Mouse (Mus musculus) embryonic facial prominence, embryonic 12.5 days (tissue): ENCODE data around the gene Pigx. TPM values are rescaled to one million over a fixed set of nuclear protein-coding genes. Genes with fewer than 3 reads are reported as not detected.
A peak's percentile ranks its signal among the peaks of the same experiment; 100 is the strongest.
"Not testable (repeated sequence)": the region's sequence is repeated elsewhere in the genome, so short reads cannot be mapped to it uniquely, and the experiment has no call there.

Source experiments
- ATAC-seq: fragments of 200-750 bp; cut with Nextera tagmentation; 2 replicates; pipeline ENCODE4 v1.8.0; 2017; ENCODE audit not compliant: insufficient number of reproducible peaks, insufficient read depth, low FRiP score, low TSS enrichment
- H3K27ac ChIP-seq: fragments of 300-500 bp; sonication (generic); 2 replicates; pipeline ENCODE4 v1.5.1; 2016; ENCODE audit warnings: mild to moderate bottlenecking
- H3K27me3 ChIP-seq: fragments of 300-500 bp; sonication (generic); 2 replicates; pipeline ENCODE4 v1.6.1; 2016; ENCODE audit warnings: mild to moderate bottlenecking, moderate library complexity
- H3K36me3 ChIP-seq: fragments of 300-500 bp; sonication (generic); 2 replicates; pipeline ENCODE4 v1.6.1; 2016; ENCODE audit warnings: mild to moderate bottlenecking
- H3K4me1 ChIP-seq: fragments of 300-500 bp; sonication (generic); 2 replicates; pipeline ENCODE4 v1.6.1; 2016
- H3K4me2 ChIP-seq: fragments of 300-500 bp; sonication (generic); replicated peaks from 2 replicates; pipeline ENCODE4 v1.6.1; 2016; ENCODE audit warnings: mild to moderate bottlenecking, moderate library complexity
- H3K4me3 ChIP-seq: fragments of 300-500 bp; sonication (generic); 2 replicates; pipeline ENCODE4 v1.5.1; 2016; ENCODE audit warnings: mild to moderate bottlenecking
- H3K9ac ChIP-seq: fragments of 300-500 bp; sonication (generic); 2 replicates; pipeline ENCODE4 v1.6.1; 2016; ENCODE audit warnings: mild to moderate bottlenecking, moderate library complexity
- H3K9me3 ChIP-seq: fragments of 300-500 bp; sonication (generic); 2 replicates; pipeline ENCODE4 v1.6.1; 2016; ENCODE audit warnings: mild to moderate bottlenecking, moderate library complexity
- WGBS: fragments of 180-500 bp; shearing (Covaris S2); methylation state at CpG from one replicate; pipeline ENCODE4 v1.1.7; 2016; 5-methylcytosine and 5-hydroxymethylcytosine counted together
- polyA plus RNA-seq: library from polyadenylated mRNA; unstranded; fragments of >200 nt; fragmentation: Nextera tagmentation; extraction: Ambion mirVana; gene quantifications from 2 replicates; pipeline ENCODE4 v1.2.1, GENCODE M21; 2016

Pigx gene
- polyA plus RNA-seq, 1 experiment from 2014 or later: 138 TPM

DNA sequence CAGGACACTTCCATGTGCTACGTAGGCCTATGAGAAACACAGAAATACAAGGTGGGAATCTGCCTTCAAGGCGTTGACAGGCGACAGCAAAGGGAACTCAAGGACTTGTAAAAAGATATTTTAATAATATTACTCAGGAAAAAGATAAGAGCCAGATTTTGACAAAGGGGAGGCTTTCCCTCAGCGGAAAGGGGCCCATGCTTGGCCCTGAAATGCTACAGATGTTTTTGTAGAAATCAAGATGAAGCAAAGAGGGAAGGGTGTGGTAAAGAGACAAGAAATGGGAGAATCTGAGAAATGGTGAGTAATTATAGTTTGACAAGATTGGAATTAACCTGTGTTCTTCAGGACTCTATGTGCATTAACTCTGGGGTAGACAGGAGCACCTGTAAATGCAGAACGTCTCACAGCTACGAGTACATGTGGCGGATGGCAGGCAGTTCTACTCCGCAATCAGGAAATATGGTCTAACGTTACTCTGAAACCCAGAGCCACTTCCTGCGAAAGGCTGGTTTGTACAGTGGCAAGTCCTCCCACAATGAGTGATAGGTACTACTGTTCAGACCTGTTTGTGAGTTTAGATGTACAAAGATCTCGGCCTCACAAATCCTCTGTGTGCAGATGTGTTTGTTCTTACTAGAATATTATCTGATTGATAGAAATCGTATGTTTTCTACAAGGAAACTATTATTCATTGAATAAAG, 8.0 kb upstream of the Pigx start:
- no peak overlapping the region for H3K4me2 ChIP-seq
- 91% methylated on average over 12 of the region's 12 CpGs for WGBS
- H3K4me3 ChIP-seq: no peak overlapping the region
- no peaks in the 10 kb centered on the region for H3K27me3 ChIP-seq
- no peaks in the 10 kb centered on the region for H3K4me1 ChIP-seq
- peaks cover 50% of the 10 kb centered on the region for H3K36me3 ChIP-seq
- H3K9me3 ChIP-seq: no peaks in the 10 kb centered on the region
- no peak overlapping the region for H3K9ac ChIP-seq
- H3K27ac ChIP-seq: no peak overlapping the region
- no peak for ATAC-seq

DNA sequence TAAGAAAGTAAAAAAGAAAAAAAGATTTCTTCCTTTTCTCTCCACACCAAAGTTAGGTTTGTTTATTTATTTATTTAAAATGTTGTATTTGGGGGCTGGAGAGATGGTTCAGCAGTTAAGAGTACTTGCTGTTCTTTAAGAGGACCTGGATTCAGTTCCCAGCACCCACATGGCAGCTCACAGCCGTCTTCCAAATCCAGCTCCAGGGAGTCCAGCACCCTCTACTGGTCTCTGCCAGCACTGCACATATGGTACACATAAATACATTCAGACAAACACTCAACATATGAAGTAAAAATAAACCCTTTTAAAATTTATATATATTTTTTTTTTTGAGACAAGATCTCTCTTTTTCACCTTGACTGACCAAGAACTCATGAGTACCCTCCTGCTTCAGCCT, 6.2 kb upstream of the Pigx start:
- Histone ChIP-seq H3K4me2 (no peak overlapping the region), H3K36me3 (peaks cover 53% of the 10 kb centered on the region), H3K27me3 (no peaks in the 10 kb centered on the region), H3K9me3 (no peaks in the 10 kb centered on the region), H3K4me3 (no peak overlapping the region), H3K4me1 (no peaks in the 10 kb centered on the region), H3K27ac (no peak overlapping the region), H3K9ac (no peak overlapping the region)
- 100% methylated on average over 1 of the region's 1 CpGs for WGBS
- no peak for ATAC-seq

DNA sequence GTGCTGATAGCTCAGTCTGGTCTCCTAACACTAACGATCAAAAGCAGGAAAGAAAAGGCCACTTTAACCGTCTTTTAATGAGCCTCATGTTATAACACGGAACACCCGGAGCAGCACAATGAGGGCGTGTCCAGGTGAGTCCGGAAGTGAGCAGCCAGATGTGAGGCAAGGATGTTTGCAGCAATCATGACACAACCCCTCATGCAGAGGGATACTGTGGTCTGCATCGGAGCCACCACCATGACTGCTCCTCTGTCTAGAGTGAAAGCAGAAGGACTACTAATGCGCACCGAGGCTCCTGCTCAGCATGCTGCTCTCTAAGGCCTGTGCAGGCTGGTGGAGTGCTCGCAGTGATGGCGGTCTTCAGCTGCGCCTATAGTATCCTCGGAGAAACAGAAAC, 2.8 kb upstream of the Pigx start:
- Histone ChIP-seq H3K36me3 (peaks cover 33% of the 10 kb centered on the region), H3K4me1 (peaks cover 11% of the 10 kb centered on the region), H3K4me2 (no peak overlapping the region), H3K9ac (no peak overlapping the region), H3K9me3 (no peaks in the 10 kb centered on the region), H3K4me3 (no peak overlapping the region), H3K27me3 (no peaks in the 10 kb centered on the region), H3K27ac (no peak overlapping the region)
- no peak for ATAC-seq
- WGBS: 90% methylated on average over 13 of the region's 13 CpGs

DNA sequence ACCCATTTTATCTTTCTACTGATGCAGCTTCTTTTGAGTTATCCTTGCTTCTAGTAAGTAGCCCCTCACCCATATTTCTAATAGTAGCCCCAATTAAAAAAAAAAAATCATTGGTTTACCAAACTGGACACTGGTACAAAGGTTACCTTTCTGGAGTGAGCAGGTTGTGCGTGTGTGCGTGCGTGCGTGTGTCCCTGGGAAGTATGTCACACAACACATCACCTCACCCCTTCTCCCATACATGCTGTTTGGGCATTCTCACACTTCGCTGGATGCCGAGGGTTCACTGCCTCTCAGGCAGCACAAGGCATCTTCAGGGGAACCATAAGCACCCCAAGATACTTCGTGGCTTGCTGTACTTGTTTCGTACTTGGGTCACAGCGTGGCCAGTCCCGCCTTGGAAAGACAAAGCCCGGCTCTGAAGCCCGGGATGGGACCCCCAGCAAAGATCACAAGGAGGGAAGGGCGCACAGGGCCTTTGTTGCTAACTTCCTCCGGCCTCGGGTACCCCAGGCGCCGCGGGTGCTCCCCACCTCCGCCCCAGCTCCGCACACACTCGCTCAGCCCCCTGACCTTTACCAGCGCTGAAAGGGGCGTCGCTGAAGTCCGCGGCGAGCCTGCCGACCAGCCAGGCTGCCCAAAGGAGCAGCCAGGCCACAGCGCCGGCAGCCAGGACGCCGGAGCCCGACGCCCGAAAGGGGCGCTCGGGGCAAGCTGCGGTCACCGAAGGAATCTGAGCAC, 473 bp downstream of the Pigx start:
- H3K4me3 ChIP-seq: peak overlapping the region; percentile 92
- peaks cover 11% of the 10 kb centered on the region for H3K4me1 ChIP-seq
- under 1% methylated on average over 39 of the region's 39 CpGs for WGBS
- no peaks in the 10 kb centered on the region for H3K9me3 ChIP-seq
- H3K4me2 ChIP-seq: peak overlapping the region; percentile 69
- H3K27me3 ChIP-seq: no peaks in the 10 kb centered on the region
- H3K9ac ChIP-seq: peak overlapping the region; percentile 95
- H3K36me3 ChIP-seq: peaks cover 25% of the 10 kb centered on the region
- ATAC-seq: peak; percentile 75
- H3K27ac ChIP-seq: peak overlapping the region; percentile 76

DNA sequence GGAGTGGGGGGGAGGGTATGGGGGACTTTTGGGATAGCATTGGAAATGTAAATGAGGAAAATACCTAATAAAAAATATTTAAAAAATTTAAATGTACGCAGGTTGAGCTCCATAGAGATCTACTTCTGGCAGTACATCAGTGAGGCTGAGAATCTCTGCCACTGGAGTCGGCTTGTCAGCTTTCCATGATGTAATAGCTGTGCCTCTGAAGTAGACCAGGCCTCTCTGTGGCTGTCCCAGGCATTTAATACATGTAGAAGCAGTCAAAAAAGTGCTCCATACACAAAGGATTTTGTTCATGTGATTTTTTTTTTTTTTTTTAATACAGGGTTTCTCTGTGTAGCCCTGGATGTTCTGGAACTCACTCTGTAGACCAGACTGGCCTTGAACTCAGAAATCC, 1.8 kb downstream of the Pigx start:
- H3K27me3 ChIP-seq: not testable (repeated sequence)
- 0 out of 2 replicates have a peak overlapping the region, but pooled peaks have one; percentile 69 for H3K4me2 ChIP-seq

DNA sequence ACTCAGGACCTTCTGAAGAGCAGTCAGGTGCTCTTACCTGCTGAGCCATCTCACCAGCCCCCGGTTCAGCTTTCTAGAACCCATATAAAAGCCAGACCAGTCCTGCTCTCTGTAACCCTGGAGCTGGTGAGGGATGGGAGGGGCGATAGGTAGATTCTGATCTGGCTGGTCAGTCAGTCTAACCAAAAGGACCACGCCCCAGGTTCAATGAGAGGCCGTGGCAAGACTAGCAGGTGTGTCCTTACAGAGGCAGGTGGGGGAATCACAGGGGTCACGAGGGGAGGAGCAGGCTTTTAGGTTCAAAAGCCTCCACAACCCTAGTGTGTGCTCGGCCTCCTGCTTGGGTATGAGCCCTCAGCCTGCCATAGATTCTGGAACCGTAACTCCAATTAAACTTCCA, 8.1 kb downstream of the Pigx start:
- Histone ChIP-seq H3K4me3 (no peak overlapping the region), H3K4me2 (no peak overlapping the region), H3K4me1 (no peaks in the 10 kb centered on the region), H3K27ac (no peak overlapping the region), H3K9ac (no peak overlapping the region), H3K27me3 (no peaks in the 10 kb centered on the region), H3K36me3 (peaks cover 67% of the 10 kb centered on the region), H3K9me3 (no peaks in the 10 kb centered on the region)
- WGBS: 95% methylated on average over 7 of the region's 7 CpGs
- no peak for ATAC-seq

More for the DNA sequence above, 1.8 kb downstream of the Pigx start:
- Histone ChIP-seq H3K4me1 (peaks cover 11% of the 10 kb centered on the region), H3K36me3 (peaks cover 21% of the 10 kb centered on the region)
- not testable (repeated sequence) for H3K9ac ChIP-seq, H3K4me3 ChIP-seq, H3K27ac ChIP-seq, ATAC-seq, H3K9me3 ChIP-seq
- whole genome bisulfite sequencing: 89% methylated on average over 2 of the region's 2 CpGs

DNA sequence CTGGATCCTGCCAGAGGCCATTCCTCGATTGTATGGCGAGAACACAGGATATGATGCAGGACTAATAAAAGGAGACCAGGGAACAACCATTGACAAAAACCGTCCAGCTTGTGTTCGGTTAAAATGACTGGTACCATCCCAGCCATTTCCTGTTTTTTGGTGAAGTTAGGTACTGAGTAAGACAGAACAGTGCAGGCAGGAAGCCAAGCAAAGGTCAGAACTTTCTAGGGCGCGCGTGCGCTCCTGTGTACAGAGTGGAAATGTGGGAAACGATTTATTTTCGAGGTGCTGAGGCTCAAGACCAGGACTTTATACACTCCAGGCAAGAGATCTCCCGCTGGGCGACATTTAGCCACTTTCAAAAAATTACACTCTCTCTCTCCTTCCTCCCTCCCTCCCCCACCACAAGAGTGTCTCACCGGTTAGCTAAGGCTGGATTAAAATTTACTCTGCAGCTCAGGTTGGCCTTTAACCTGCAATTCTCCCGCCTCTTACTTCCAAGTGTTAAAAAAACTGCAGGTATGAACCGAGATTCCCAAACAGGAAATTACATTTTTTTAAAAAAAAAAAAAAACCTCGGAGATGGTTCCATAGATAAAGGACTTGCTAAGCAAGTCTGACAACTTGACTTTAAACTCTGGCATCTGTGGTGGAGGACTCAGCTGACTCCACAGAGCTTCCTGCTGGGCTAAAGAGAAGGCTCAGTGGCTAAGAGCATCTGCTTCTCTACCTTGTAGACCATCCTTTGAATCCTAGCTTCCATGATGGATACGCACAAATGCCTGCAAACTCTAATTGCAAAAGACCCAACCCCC, 11.7 kb downstream of the Pigx start:
- WGBS: 78% methylated on average over 17 of the region's 17 CpGs
- no peak for ATAC-seq
- H3K9me3 ChIP-seq: no peaks in the 10 kb centered on the region
- H3K27ac ChIP-seq: no peak overlapping the region
- no peak overlapping the region for H3K4me3 ChIP-seq
- H3K4me2 ChIP-seq: no peak overlapping the region
- no peaks in the 10 kb centered on the region for H3K4me1 ChIP-seq
- H3K36me3 ChIP-seq: peaks cover 80% of the 10 kb centered on the region
- no peaks in the 10 kb centered on the region for H3K27me3 ChIP-seq
- H3K9ac ChIP-seq: no peak overlapping the region

DNA sequence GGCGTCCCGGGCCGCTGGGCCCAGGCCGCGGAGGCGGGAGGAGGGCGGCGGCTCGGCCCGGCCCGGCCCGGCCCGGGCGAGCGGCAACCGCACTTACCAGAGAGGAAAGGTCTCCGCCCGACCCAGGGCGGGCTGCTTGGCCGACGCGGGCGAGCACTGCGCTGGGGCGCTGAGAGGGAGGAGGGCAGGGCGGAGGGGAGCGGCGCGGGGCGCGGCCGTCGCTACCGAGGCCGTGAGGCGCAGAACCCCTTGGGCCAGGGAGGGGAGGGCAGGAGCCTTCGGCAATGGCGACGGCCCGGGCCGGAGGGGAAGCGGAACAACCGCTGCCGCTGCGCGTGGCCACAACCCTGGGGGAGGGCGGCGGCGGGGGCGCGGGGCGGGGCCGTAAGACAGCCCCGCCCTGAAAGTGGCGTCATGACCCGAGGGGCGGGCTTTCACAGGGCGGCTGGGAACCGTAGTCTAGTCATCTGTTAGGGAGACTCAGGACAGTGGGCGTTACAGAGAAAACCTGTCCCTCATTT, 20.5 kb downstream of the Pigx start, which contains the start of gene Pak2:
Pak2 (minus strand) TSS at position 352 of the 521 bp plus-strand sequence.
- Histone ChIP-seq H3K36me3 (peaks cover 5% of the 10 kb centered on the region), H3K4me1 (peaks cover 15% of the 10 kb centered on the region), H3K9ac (peak within 1 kb of the TSS; percentile 99), H3K4me2 (peak within 1 kb of the TSS; percentile 54), H3K9me3 (no peaks in the 10 kb centered on the region), H3K4me3 (peak within 1 kb of the TSS; percentile 98), H3K27ac (peak within 1 kb of the TSS; percentile 97), H3K27me3 (no peaks in the 10 kb centered on the region)
- peak; percentile 96 for ATAC-seq
- WGBS: 2% methylated on average over 53 of the region's 60 CpGs

DNA sequence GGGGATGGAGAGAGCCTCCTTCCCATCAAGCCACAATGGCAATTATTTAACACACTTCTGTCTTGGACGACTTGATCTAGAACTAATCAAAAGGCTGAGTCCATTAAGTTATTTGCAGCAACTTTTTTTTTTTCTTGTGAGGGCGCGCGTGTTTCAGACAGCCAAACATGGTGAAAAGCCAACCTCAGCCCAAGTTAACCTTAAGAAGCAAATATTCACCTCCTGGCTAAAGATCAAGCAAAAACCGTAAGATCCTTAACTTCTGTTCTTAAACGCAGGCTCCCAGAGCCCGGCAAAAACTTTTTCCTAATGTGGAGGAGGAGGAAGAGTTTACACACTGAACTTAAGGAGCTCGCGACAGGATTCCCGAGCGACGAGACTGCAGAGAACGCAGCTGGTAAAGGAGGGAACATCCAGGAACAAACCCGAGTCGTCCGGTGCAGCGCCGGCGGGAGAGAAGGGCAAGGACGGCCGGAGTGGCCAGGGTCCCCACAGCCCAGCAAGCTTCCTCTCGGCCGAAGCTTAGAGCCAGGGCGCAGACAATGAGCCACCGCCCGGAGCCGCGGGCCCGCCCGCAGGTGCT, 21.0 kb downstream of the Pigx start:
- Histone ChIP-seq H3K36me3 (peaks cover 3% of the 10 kb centered on the region), H3K4me3 (peak overlapping the region; percentile 98), H3K9me3 (no peaks in the 10 kb centered on the region), H3K4me2 (peak overlapping the region; percentile 54), H3K4me1 (peaks cover 15% of the 10 kb centered on the region), H3K27me3 (no peaks in the 10 kb centered on the region), H3K27ac (peak overlapping the region; percentile 97), H3K9ac (peak overlapping the region; percentile 99)
- peak; percentile 55 for ATAC-seq
- under 1% methylated on average over 30 of the region's 30 CpGs for WGBS

DNA sequence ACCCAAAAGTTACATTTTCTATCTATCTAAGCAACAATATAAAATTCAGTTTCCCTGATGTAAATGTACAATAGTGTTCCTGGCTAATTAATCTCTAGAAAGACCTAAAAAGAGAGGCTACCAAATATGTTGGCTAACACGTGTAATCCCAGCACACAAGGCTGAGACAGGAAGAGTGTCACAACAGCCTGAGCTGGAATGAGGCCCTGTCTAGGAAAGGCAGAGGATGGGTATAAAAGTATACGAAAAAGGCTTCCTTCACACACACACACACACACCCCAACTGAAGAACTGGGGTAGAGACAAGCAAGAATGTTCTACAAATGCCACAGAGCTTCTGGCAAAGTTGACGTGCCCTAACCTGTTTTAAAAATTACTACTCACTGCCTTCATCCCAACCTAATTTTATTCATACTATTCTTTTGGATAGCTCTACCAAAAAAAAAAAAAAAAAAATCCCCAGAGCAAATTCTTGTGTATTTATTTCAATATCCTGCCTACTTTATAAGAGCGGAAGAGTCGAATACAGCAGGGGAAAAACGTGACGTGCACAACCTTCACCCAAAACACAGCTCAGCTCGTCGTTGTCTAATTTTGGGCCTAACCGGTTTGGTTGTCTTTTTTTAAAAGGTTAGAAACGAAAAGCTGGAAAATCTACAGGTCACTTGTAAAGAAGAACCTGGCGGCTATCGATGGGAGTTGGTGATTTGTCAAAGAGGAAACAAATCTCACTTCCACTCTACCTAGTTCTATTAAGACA, 21.7 kb downstream of the Pigx start:
- no peak for ATAC-seq
- Histone ChIP-seq H3K4me2 (peak overlapping the region; percentile 54), H3K27ac (peak overlapping the region; percentile 97; the same call in 1 of the 2 replicates), H3K9me3 (no peaks in the 10 kb centered on the region), H3K4me1 (peaks cover 15% of the 10 kb centered on the region), H3K9ac (peak overlapping the region; percentile 99), H3K27me3 (no peaks in the 10 kb centered on the region), H3K4me3 (peak overlapping the region; percentile 98), H3K36me3 (peaks cover 2% of the 10 kb centered on the region; the same call in 1 of the 2 replicates)
- WGBS: 8% methylated on average over 13 of the region's 13 CpGs
